Mouse (Mus musculus) embryonic facial prominence, embryonic 12.5 days (tissue): Measurements from ENCODE around the gene Olfr623. TPM values are rescaled to one million over a fixed set of nuclear protein-coding genes. Genes with fewer than 3 reads are reported as not detected.

Experiments used
- ATAC-seq: fragments of 200-750 bp; cut with Nextera tagmentation; 2 replicates; pipeline ENCODE4 v1.8.0; 2017; ENCODE audit not compliant: insufficient number of reproducible peaks, insufficient read depth, low FRiP score, low TSS enrichment
- H3K27ac ChIP-seq: fragments of 300-500 bp; sonication (generic); 2 replicates; pipeline ENCODE4 v1.5.1; 2016; ENCODE audit warnings: mild to moderate bottlenecking
- H3K27me3 ChIP-seq: fragments of 300-500 bp; sonication (generic); 2 replicates; pipeline ENCODE4 v1.6.1; 2016; ENCODE audit warnings: mild to moderate bottlenecking, moderate library complexity
- H3K36me3 ChIP-seq: fragments of 300-500 bp; sonication (generic); 2 replicates; pipeline ENCODE4 v1.6.1; 2016; ENCODE audit warnings: mild to moderate bottlenecking
- H3K4me1 ChIP-seq: fragments of 300-500 bp; sonication (generic); 2 replicates; pipeline ENCODE4 v1.6.1; 2016
- H3K4me2 ChIP-seq: fragments of 300-500 bp; sonication (generic); replicated peaks from 2 replicates; pipeline ENCODE4 v1.6.1; 2016; ENCODE audit warnings: mild to moderate bottlenecking, moderate library complexity
- H3K4me3 ChIP-seq: fragments of 300-500 bp; sonication (generic); 2 replicates; pipeline ENCODE4 v1.5.1; 2016; ENCODE audit warnings: mild to moderate bottlenecking
- H3K9ac ChIP-seq: fragments of 300-500 bp; sonication (generic); 2 replicates; pipeline ENCODE4 v1.6.1; 2016; ENCODE audit warnings: mild to moderate bottlenecking, moderate library complexity
- H3K9me3 ChIP-seq: fragments of 300-500 bp; sonication (generic); 2 replicates; pipeline ENCODE4 v1.6.1; 2016; ENCODE audit warnings: mild to moderate bottlenecking, moderate library complexity
- WGBS: fragments of 180-500 bp; shearing (Covaris S2); methylation state at CpG from one replicate; pipeline ENCODE4 v1.1.7; 2016; 5-methylcytosine and 5-hydroxymethylcytosine counted together
- polyA plus RNA-seq: library from polyadenylated mRNA; unstranded; fragments of >200 nt; fragmentation: Nextera tagmentation; extraction: Ambion mirVana; gene quantifications from 2 replicates; pipeline ENCODE4 v1.2.1, GENCODE M21; 2016

Olfr623 gene
- not detected in 2 replicates for polyA plus RNA-seq

DNA sequence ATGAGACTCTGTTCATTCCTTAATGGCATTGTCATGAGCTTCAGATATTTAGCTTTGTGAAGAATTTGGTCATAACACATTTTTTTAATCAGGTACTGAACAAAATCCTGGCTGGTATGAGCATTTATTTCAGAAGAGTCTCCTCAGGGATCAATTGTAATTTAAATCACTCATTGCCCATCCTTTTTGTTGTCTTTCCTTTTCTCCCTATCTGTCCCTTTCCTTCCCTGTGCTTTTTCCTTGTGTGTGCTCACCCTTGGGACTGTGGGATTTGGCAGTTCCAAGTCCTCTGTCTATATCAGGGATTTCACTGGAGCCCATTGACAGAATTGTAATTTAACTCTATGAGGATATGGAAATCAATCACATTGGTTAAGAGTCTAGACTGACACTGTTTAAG, at the start of gene Olfr623:
Gene Olfr623, minus strand, starts transcription at position 101 of the 400 bp plus-strand sequence.
- Histone ChIP-seq H3K27me3 (no peaks in the 10 kb centered on the region), H3K36me3 (no peaks in the 10 kb centered on the region), H3K4me2 (no peak within 1 kb of the TSS), H3K4me1 (no peaks in the 10 kb centered on the region), H3K9me3 (no peaks in the 10 kb centered on the region), H3K4me3 (no peak within 1 kb of the TSS), H3K9ac (no peak within 1 kb of the TSS), H3K27ac (no peak within 1 kb of the TSS)
- ATAC-seq: no peak

DNA sequence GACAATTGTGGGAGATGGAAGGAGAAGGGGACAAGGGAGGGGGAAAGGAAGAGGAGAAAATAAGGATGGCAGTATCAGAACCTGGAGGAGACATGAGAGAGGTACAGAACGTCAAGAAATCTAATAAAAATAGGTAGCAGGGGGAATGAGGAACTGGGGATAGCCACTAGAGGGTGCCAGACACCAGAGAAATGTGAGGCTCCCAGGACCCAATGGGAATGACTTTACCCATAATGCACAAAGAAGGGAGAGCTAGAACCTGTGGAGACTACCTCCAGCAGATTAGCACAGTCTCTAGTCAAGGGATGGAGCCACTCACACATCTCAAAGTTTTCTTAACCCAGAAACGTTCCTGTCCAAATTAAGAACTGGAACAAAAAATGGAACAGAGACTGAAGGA, 48.5 kb upstream of the Olfr623 start:
- ATAC-seq: no peak
- Histone ChIP-seq H3K4me2 (no peak overlapping the region), H3K4me1 (no peaks in the 10 kb centered on the region), H3K9me3 (no peaks in the 10 kb centered on the region), H3K36me3 (no peaks in the 10 kb centered on the region), H3K9ac (no peak overlapping the region), H3K4me3 (no peak overlapping the region), H3K27ac (no peak overlapping the region), H3K27me3 (no peaks in the 10 kb centered on the region)
- WGBS: 26% methylated on average over 2 of the region's 2 CpGs

DNA sequence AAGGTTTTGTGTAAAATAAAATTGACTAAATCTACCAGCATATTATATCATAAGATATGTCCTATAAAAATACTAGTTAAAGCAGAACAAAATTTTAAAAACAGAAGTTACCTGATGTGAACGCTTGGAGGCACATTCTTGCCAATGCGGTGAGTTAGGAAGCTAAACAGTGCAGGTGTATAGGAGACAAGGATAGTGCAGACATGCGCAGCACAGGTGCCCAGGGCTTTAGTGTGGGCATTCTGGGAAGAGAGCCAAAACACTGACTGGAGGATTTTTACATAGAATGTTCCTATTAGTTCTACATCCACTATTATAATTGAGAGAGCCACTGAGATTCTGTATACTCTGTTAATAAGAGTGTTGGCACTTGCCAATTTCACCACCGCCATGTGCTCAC, 36.0 kb upstream of the Olfr623 start:
- H3K36me3 ChIP-seq: no peaks in the 10 kb centered on the region
- H3K4me1 ChIP-seq: no peaks in the 10 kb centered on the region
- no peak overlapping the region for H3K4me3 ChIP-seq
- H3K9me3 ChIP-seq: no peaks in the 10 kb centered on the region
- no peaks in the 10 kb centered on the region for H3K27me3 ChIP-seq
- 93% methylated on average over 4 of the region's 4 CpGs for WGBS
- no peak for ATAC-seq
- H3K9ac ChIP-seq: no peak overlapping the region
- H3K27ac ChIP-seq: no peak overlapping the region
- no peak overlapping the region for H3K4me2 ChIP-seq

DNA sequence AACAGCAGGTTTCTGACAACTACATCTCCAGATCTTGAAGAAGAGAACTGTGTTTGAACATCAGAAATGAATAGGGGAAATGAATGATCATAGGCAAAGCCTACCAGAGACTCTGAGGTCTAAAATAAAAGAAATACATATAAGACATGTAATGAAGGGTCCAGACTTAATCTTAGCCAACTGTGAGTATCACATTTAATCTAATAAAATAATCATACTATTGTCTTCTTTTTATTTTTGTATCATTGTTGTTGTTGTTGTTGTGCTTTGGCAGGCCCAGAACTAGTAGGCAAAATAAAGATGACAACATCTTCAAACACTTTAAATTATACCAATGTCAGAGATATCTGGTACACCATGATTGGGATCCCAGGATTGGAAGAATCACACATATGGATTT, 18.9 kb upstream of the Olfr623 start, which contains the start of gene Olfr625-ps1:
Gene Olfr625-ps1, plus strand, starts transcription at position 301 of the 400 bp plus-strand sequence.
- Histone ChIP-seq H3K27ac (no peak within 1 kb of the TSS), H3K9ac (no peak within 1 kb of the TSS), H3K9me3 (no peaks in the 10 kb centered on the region), H3K4me3 (no peak within 1 kb of the TSS), H3K27me3 (no peaks in the 10 kb centered on the region), H3K4me1 (no peaks in the 10 kb centered on the region), H3K36me3 (no peaks in the 10 kb centered on the region), H3K4me2 (no peak within 1 kb of the TSS)
- no peak for ATAC-seq

DNA sequence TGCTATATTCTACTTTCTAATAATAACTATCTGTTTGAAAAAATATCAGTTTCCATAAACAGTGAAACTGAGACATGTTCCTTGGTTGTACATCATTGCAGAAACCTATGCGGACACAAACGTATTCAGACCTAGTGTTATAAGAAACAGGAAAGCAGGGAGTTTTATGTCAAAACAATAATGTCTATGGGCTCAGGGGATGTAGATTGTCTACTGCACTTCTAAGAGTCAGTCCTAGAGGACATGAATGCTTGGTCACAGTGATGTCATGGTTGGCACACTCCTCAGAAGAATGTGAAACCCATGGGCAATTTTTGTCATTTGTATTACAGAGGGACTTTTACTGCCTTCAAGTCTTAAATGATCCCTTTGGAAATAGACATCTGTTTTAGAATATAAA, 7.6 kb upstream of the Olfr623 start, which contains the start of gene Olfr624:
Gene Olfr624, minus strand, starts transcription at position 101 of the 400 bp plus-strand sequence.
- H3K4me3 ChIP-seq: no peak within 1 kb of the TSS
- no peak within 1 kb of the TSS for H3K9ac ChIP-seq
- H3K4me2 ChIP-seq: no peak within 1 kb of the TSS
- 88% methylated on average over 2 of the region's 2 CpGs for WGBS
- no peak within 1 kb of the TSS for H3K27ac ChIP-seq
- H3K9me3 ChIP-seq: no peaks in the 10 kb centered on the region
- no peaks in the 10 kb centered on the region for H3K27me3 ChIP-seq
- H3K36me3 ChIP-seq: no peaks in the 10 kb centered on the region
- ATAC-seq: no peak
- H3K4me1 ChIP-seq: no peaks in the 10 kb centered on the region

DNA sequence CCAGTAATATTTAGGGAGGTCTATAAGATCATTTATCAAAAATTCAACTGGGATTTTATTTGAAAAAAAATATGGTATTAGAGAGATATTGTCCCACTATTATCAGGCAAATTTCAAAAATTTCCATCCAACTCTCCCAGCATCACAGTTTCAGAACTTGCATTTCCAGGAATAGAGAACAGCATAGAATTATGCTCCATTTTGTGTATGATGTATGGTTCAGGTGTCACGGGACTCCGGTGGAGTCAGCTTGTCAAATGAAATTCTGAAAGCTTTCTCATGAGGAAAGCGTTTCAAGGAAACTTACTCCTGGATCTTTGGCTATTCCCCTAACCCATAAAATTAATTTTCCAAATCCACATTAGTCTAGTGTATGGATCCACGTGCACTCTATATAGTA, 19.4 kb downstream of the Olfr623 start:
- H3K27ac ChIP-seq: no peak overlapping the region
- no peak for ATAC-seq
- 85% methylated on average over 4 of the region's 4 CpGs for WGBS

DNA sequence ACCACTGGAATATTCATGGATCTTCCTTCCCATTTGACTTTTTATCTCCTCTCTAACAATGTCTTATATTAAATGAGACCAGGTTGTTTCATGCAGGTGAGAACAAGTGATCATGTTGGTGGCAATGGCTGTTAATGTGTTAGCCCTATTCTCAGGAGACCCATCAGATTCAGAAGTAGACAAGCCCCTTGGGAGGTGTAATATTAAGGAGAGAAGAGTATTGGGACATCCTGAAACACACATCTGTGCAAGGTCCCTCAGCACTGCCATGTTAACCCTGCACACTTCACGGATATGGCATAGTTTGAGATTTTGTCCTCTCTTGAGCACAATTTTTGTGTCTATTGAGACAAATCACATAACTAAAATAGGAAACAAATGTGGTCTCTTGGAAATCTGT, 20.9 kb downstream of the Olfr623 start, which contains the start of gene Olfr622:
Gene Olfr622, minus strand, starts transcription at position 101 of the 400 bp plus-strand sequence.
- no peaks in the 10 kb centered on the region for H3K4me1 ChIP-seq
- no peak within 1 kb of the TSS for H3K27ac ChIP-seq
- no peak within 1 kb of the TSS for H3K9ac ChIP-seq
- no peak within 1 kb of the TSS for H3K4me3 ChIP-seq
- H3K4me2 ChIP-seq: no peak within 1 kb of the TSS
- no peaks in the 10 kb centered on the region for H3K9me3 ChIP-seq
- H3K36me3 ChIP-seq: no peaks in the 10 kb centered on the region
- no peak for ATAC-seq
- 69% methylated on average over 1 of the region's 1 CpGs for WGBS
- no peaks in the 10 kb centered on the region for H3K27me3 ChIP-seq

More for the DNA sequence above, 19.4 kb downstream of the Olfr623 start:
- Histone ChIP-seq H3K36me3 (no peaks in the 10 kb centered on the region), H3K4me3 (no peak overlapping the region), H3K27me3 (no peaks in the 10 kb centered on the region), H3K9ac (no peak overlapping the region), H3K4me2 (no peak overlapping the region), H3K4me1 (no peaks in the 10 kb centered on the region), H3K9me3 (no peaks in the 10 kb centered on the region)

DNA sequence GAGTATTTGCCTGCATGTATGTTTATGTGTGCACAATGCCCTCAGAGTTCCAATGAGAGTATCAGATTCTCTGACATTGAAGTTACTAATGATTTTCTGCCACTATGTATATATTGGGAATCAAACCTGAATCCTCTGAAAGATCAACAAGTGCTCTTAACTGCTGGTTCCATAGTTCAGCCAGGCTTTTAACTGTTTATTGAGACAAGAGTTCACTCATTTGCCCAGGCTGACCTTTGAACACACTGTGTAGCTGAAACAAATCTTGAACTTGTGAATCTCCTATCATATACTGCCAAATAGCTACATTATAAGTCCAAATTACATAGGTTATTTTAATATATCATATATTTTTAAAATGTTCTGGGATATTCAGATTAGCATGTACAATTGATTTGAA, 26.7 kb downstream of the Olfr623 start:
- H3K36me3 ChIP-seq: no peaks in the 10 kb centered on the region
- ATAC-seq: no peak
- H3K4me3 ChIP-seq: no peak overlapping the region
- H3K4me2 ChIP-seq: no peak overlapping the region
- no peaks in the 10 kb centered on the region for H3K27me3 ChIP-seq
- H3K27ac ChIP-seq: no peak overlapping the region
- no peak overlapping the region for H3K9ac ChIP-seq
- H3K4me1 ChIP-seq: no peaks in the 10 kb centered on the region
- no peaks in the 10 kb centered on the region for H3K9me3 ChIP-seq

DNA sequence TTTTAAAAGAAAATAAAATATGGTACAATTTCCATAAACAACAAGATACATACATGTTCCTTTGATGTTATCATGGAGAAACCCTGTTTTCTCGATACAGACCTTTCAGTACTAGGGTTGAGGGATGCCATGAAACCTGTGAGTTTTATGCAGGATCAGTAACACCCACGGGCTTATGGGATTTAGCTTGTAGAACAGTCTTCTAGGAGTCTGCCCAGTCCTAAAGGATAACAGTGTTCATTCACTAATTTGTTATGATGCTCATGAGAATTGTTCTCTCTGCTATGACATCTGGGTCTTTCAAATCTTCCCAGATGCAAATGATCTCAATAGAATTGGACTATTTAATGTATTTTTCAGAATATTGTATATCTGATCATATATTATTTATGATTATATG, 51.1 kb downstream of the Olfr623 start, which contains the start of gene Olfr620:
Gene Olfr620, minus strand, starts transcription at position 101 of the 400 bp plus-strand sequence.
- no peaks in the 10 kb centered on the region for H3K36me3 ChIP-seq
- H3K9ac ChIP-seq: no peak within 1 kb of the TSS
- H3K27ac ChIP-seq: no peak within 1 kb of the TSS
- no peak within 1 kb of the TSS for H3K4me3 ChIP-seq
- no peak within 1 kb of the TSS for H3K4me2 ChIP-seq
- no peaks in the 10 kb centered on the region for H3K9me3 ChIP-seq
- no peaks in the 10 kb centered on the region for H3K4me1 ChIP-seq
- H3K27me3 ChIP-seq: no peaks in the 10 kb centered on the region
- ATAC-seq: no peak
- WGBS: 73% methylated on average over 2 of the region's 2 CpGs

Other genes with a start within 250 kb of the Olfr623 start
- gene Usp17lc, start 248.6 kb downstream of the Olfr623 start, polyA plus RNA-seq: not detected in 2 replicates
- gene Olfr605, start 218.3 kb downstream of the Olfr623 start, polyA plus RNA-seq: not detected in 2 replicates
- not detected in 2 replicates for gene Olfr606, start 214.7 kb downstream of the Olfr623 start, polyA plus RNA-seq
- not detected in 2 replicates for gene Olfr607, start 199.5 kb downstream of the Olfr623 start, polyA plus RNA-seq
- gene Olfr608, start 193.8 kb downstream of the Olfr623 start, polyA plus RNA-seq: not detected in 2 replicates
- not detected in 2 replicates for gene Olfr609, start 165.6 kb downstream of the Olfr623 start, polyA plus RNA-seq
- gene Olfr610, start 151.6 kb downstream of the Olfr623 start, polyA plus RNA-seq: not detected in 2 replicates
- gene Olfr611, start 142.9 kb downstream of the Olfr623 start, polyA plus RNA-seq: not detected in 2 replicates
- not detected in 2 replicates for gene Olfr612, start 121.0 kb downstream of the Olfr623 start, polyA plus RNA-seq
- gene Olfr613, start 115.6 kb downstream of the Olfr623 start, polyA plus RNA-seq: not detected in 2 replicates
- gene Olfr615, start 107.6 kb downstream of the Olfr623 start, polyA plus RNA-seq: not detected in 2 replicates
- not detected in 2 replicates for gene Olfr616, start 94.6 kb downstream of the Olfr623 start, polyA plus RNA-seq
- gene Olfr617, start 90.6 kb downstream of the Olfr623 start, polyA plus RNA-seq: 0.15 TPM in 1 of 2 replicates, not detected in the other
- gene Olfr618, start 73.6 kb downstream of the Olfr623 start, polyA plus RNA-seq: not detected in 2 replicates
- gene Olfr619, start 63.1 kb downstream of the Olfr623 start, polyA plus RNA-seq: not detected in 2 replicates
- gene Olfr620, start 51.2 kb downstream of the Olfr623 start, polyA plus RNA-seq: not detected in 2 replicates
- not detected in 2 replicates for gene Olfr622, start 21.0 kb downstream of the Olfr623 start, polyA plus RNA-seq
- 0.04 and 0.10 TPM in 2 replicates for gene Olfr624, start 7.5 kb upstream of the Olfr623 start, polyA plus RNA-seq
- gene Olfr625-ps1, start 19.0 kb upstream of the Olfr623 start, polyA plus RNA-seq: not detected in 2 replicates
- gene Olfr243, start 51.0 kb upstream of the Olfr623 start, polyA plus RNA-seq: not detected in 2 replicates
- gene Olfr628, start 66.7 kb upstream of the Olfr623 start, polyA plus RNA-seq: not detected in 2 replicates
- not detected in 2 replicates for gene Olfr629, start 81.2 kb upstream of the Olfr623 start, polyA plus RNA-seq
- gene Olfr630, start 93.6 kb upstream of the Olfr623 start, polyA plus RNA-seq: not detected in 2 replicates
- not detected in 2 replicates for gene Olfr69, start 107.9 kb upstream of the Olfr623 start, polyA plus RNA-seq
- not detected in 2 replicates for gene Olfr68, start 116.0 kb upstream of the Olfr623 start, polyA plus RNA-seq
- not detected in 2 replicates for gene Olfr67, start 128.1 kb upstream of the Olfr623 start, polyA plus RNA-seq
- gene Hbb-bt, start 150.3 kb upstream of the Olfr623 start, polyA plus RNA-seq: 883 and 936 TPM in 2 replicates
- 706 and 771 TPM in 2 replicates for gene Hbb-bs, start 164.4 kb upstream of the Olfr623 start, polyA plus RNA-seq
- gene Hbb-bh2, start 176.8 kb upstream of the Olfr623 start, polyA plus RNA-seq: 0.32 TPM in 1 of 2 replicates, not detected in the other
- gene Hbb-bh1, start 179.5 kb upstream of the Olfr623 start, polyA plus RNA-seq: 537 and 696 TPM in 2 replicates
- 8,998 and 9,810 TPM in 2 replicates for gene Hbb-y, start 189.5 kb upstream of the Olfr623 start, polyA plus RNA-seq
- not detected in 2 replicates for gene Olfr66, start 222.6 kb upstream of the Olfr623 start, polyA plus RNA-seq
- gene Olfr64, start 230.8 kb upstream of the Olfr623 start, polyA plus RNA-seq: not detected in 2 replicates
- gene Olfr65, start 239.8 kb upstream of the Olfr623 start, polyA plus RNA-seq: not detected in 2 replicates